Mouse (Mus musculus) left cerebral cortex, adult 8-10 months (tissue): ENCODE results near the gene Cpt2. TPM values are rescaled to one million over a fixed set of nuclear protein-coding genes. Genes with fewer than 3 reads are reported as not detected.

Experiments used
- DNase-seq, 2 experiments: peaks; one replicate each; pipeline ENCODE4 v3.0.0; 2022; ENCODE audit warnings: low spot score in 2 of 2
- total RNA-seq, 4 experiments: library from RNA; stranded (reverse); gene quantifications; 2 replicates each; pipeline ENCODE4 v1.2.4; 2022

Gene Cpt2
- total RNA-seq, 4 experiments from 2014 or later = 5.8 to 11.3 (median 8.4) TPM

DNA sequence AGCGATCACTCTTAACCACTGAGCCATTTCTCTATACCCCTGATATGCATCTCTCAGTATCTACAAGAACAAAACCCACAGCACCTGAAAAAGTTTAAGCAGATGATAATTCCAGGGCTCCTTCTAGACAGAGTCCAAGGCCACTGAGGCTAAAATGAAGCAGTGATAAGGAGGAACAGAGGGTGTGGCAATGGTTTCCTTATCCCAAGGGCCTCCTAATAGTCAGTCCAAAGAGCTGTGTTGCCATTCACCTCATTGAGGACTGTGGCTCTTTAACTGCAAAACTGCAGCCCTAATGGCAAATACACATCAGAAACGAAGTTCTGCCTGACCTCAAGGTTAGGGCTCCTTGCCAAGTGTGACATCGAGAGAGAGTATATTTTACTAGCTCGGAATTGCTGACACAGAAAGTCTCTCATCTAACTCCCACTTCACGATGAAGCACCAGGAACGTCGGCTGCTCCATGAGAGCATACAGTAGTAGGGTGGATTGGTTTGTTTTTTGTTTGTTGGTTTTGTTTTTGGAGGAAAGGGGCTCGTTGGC, 2.2 kb downstream of the Cpt2 start:
- no peak for DNase-seq

- DNase-seq = no peak
These were observed 3.1 kb downstream of the Cpt2 start for GRCm38 (mm10) chr4:107920336-107920735.

GRCm38 (mm10) chr4:107910020-107910419, 13.4 kb downstream of the Cpt2 start:
- DNase-seq = no peak

GRCm38 (mm10) chr4:107906561-107906960, 16.8 kb downstream of the Cpt2 start:
- no peak for DNase-seq

GRCm38 (mm10) chr4:107904252-107904651, 19.2 kb downstream of the Cpt2 start:
- DNase-seq = no peak

- DNase-seq = no peak
These were observed 23.2 kb downstream of the Cpt2 start for GRCm38 (mm10) chr4:107900206-107900605.

DNA sequence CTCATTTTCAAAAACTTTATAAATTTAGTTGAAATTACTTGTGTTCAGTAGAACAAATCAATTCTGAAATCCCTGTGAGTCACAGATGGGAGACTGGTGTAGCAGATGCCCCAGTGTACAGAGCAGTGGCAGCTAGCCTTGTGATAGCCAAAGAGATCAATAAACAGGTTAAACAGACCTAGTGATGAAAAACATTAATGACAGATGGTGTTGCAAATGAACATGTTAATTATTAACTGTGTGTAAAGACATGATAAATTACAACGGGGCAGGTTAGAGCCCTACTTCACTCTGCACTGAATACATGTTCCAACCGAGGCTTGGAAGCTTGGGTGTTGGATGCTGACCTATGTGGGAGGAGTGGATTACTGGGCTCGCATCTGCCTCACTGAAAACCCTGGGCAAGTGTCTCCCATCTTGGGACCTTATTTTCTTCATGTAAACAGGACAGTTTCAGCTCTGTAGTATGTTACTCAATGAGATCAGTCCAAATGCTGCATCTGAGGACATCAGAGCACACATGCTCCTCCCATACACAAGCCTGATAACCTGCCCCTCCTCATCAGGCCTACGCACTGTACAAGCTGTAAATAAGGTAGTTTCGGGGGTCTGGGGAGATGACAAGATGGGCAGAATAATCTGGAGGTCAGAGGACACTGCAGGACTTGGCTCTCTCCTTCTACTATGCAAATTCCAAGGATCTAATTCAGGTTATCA, 24.0 kb downstream of the Cpt2 start:
- no peak for DNase-seq

DNA sequence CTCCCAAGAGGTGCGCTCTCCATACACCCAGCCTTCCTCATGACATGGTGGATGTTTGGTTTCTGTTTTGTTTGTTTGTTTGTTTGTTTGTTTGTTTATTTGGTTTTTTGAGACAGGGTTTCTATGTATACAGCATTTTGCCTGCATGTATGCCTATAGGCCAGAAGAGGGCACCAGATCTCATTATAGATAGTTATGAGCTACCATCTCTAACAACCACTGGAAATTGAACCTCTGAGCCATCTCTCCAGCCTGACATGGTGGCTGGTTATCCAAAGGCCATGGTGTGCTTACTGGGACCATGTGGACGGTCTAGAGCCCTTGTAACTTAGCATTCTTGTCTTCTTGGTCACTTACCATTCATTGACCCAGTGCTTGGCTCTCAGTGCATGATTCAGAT, 30.7 kb downstream of the Cpt2 start:
- no peak for DNase-seq

GRCm38 (mm10) chr4:107889731-107890432, 33.5 kb downstream of the Cpt2 start, which contains the start of gene 0610037L13Rik:
TSS of gene 0610037L13Rik (plus strand) at chr4:107889813.
- peak; percentile 93 to 97 for DNase-seq

GRCm38 (mm10) chr4:107889385-107889730, 34.1 kb downstream of the Cpt2 start:
- DNase-seq = no peak

DNA sequence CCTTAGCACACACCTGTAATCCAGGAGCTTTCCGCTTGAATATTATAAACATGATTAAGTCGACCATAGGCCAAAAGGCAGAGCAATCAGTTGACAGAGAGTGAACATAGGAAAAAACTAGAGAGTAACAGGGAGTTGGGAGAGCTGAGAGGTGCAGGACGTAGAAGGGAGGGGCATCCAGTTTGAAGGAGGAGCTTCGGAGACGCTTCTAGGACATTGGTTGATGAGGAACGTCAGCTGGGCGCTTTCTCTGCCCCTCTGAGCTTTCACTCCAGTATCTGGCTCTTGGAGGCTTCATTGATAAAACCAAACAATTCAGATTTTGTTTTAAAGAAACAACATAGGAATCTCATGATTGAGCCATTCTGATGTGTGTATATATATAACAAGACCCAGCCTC, 37.0 kb downstream of the Cpt2 start:
- no peak for DNase-seq

- no peak for DNase-seq
These were observed 41.8 kb downstream of the Cpt2 start for GRCm38 (mm10) chr4:107881631-107882030.

GRCm38 (mm10) chr4:107879254-107880050, 44.0 kb downstream of the Cpt2 start, which contains the start of gene Magoh:
TSS of gene Magoh (plus strand) at chr4:107879755.
- DNase-seq = peak; percentile 94 to 98

DNA sequence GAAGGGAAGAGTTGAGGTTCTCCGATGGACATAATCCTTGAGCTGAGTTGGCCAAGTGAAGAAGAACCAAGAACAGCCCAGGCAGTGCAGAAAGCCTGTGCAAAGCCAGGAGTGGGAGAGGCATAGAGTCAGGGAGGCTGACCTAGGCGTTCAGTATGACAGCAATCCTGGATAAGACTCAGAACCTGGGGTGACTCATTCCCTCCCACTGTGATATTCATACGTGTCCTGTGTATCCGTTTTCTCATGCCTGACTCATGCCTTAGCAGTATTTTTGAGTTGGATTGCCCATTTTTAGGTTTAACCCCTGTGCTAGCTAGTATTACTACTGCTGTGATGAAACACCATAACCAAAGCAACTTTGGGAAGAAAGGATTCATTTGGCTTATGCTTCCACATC, 58.5 kb downstream of the Cpt2 start:
- DNase-seq = no peak

GRCm38 (mm10) chr4:107858995-107859394, 64.4 kb downstream of the Cpt2 start:
- DNase-seq = no peak

DNA sequence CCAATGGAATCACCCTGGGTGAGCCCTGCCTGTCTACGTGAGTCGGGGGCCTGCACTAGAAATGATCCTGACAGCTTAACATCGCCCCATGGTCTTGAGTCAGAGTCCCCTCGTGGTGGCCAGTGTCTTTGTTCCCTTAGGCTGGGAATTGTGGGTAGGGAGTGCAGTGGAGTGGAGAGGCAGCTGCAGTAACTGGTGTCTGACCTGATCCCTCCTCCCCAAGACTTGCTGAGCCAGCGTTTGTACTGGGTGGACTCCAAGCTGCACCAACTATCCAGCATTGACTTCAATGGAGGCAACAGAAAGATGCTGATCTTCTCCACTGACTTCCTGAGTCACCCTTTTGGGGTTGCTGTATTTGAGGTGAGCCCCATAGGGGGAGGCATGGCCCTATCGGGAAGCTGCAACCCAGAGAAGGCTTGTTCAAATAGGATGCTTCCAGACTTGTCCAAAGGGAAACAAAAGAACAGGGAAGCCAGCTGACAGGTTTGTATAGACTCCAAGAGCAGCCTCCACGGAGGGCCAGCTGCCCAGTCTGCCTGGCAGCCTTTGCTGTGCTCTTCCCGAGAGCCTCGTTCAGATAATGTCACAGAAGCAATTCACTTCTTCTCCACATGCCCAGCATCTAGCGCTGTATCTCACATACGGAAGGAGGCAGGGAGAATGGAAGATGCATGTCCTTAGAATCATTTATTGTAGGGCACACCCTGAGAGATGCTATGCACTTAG, 66.3 kb downstream of the Cpt2 start:
- DNase-seq = no peak

Other genes starting within 250 kb of the Cpt2 start
- gene Dmrtb1, start 239.4 kb downstream of the Cpt2 start, total RNA-seq = 1 to 10 TPM in 1 of 4 experiments, under 1 TPM in 3; 0.27 to 1.0 (median 0.62) TPM
- gene Lrp8, start 121.3 kb downstream of the Cpt2 start, total RNA-seq = 10 to 100 TPM; 79.9 to 98.4 (median 85.1) TPM
- 10 to 100 TPM; 34.5 to 39.3 (median 36.4) TPM for gene Magoh, start 43.9 kb downstream of the Cpt2 start, total RNA-seq
- 10 to 100 TPM; 51.1 to 59.8 (median 55.1) TPM for gene 0610037L13Rik, start 33.8 kb downstream of the Cpt2 start, total RNA-seq
- gene Slc1a7, start 44.7 kb upstream of the Cpt2 start, total RNA-seq = under 1 TPM in 3 of 4 experiments, not detected in 1; 0.24 to 0.42 (median 0.27) TPM
- gene Podn, start 172.8 kb upstream of the Cpt2 start, total RNA-seq = 1 to 10 TPM; 6.8 to 8.9 (median 7.4) TPM
- 100 to 1,000 TPM; 114 to 126 (median 123) TPM for gene Scp2, start 221.4 kb upstream of the Cpt2 start, total RNA-seq
- gene Echdc2, start 241.8 kb upstream of the Cpt2 start, total RNA-seq = 10 to 100 TPM in 2 of 4 experiments, 1 to 10 TPM in 2; 8.6 to 14.8 (median 10.7) TPM